Mouse (Mus musculus) lung, postnatal 10 days (tissue): ENCODE results near the gene Hmcn2.

Experiments used
- DNase-seq: peaks from one replicate; pipeline ENCODE4 v3.0.0; 2021

Hmcn2 gene

GRCm38 (mm10) chr2:31305684-31306083, 8.5 kb upstream of the Hmcn2 start:
- DNase-seq = peak; percentile 54

GRCm38 (mm10) chr2:31308257-31308656, 6.0 kb upstream of the Hmcn2 start:
- DNase-seq = no peak

GRCm38 (mm10) chr2:31309549-31309948, 4.7 kb upstream of the Hmcn2 start:
- DNase-seq = no peak

DNA sequence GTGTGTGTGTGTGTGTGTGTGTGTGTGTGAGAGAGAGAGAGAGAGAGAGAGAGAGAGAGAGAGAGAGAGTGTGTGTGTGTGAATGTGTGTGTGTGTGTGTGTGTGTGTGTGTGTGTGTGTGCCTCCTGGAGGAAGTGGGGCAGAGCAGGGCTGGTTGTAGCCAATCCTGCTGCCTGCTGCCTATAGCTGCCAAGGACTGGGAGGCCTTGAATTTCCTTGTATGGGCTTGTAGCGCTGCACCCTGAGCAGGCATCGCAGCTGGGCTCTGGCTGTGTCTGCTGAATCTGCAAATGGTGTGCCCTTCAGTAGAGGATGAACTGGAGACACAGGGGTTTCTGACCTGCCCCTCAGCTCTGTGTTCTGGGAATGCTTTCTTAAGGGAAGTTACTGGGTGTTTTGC, 3.9 kb downstream of the Hmcn2 start:
- no peak for DNase-seq

DNA sequence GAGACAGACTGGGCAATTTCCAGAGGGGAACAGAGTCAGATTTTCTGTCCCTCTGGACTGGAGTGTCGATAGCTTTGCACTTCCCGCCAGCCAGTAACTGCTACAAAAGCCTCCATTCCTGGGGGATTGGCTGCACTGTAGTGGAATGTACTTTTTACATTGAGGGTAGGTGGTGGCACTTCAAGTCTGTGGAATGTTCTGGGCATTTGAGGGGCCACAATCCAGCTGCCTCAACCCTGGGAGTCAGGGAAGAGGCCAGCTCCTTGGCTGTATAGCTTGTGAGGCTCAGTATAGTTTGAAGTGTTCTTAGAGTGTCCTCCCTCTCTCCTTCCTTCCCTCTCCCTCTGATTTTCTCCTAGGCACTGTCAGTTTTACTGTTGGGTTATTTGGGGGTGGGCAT, 5.0 kb downstream of the Hmcn2 start:
- DNase-seq = no peak

DNA sequence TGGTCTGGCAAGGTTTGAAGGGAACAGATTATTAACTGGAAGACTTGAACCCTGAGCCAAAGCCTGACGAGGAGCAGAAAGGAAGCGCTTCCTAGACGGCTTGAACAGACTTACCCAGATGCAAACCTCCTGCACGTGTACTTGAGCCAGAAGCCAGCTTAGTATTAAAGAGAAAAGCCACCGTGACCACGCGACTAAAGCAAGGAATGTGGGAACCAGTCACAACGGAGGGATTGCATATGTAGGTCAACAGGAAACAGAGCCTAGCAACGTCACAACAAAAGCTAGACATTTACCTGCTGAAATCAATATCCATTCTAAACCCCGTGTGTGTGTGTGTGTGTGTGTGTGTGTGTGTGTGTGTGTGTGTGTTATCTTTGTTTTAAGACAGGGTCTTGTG, 13.0 kb downstream of the Hmcn2 start:
- DNase-seq = no peak

DNA sequence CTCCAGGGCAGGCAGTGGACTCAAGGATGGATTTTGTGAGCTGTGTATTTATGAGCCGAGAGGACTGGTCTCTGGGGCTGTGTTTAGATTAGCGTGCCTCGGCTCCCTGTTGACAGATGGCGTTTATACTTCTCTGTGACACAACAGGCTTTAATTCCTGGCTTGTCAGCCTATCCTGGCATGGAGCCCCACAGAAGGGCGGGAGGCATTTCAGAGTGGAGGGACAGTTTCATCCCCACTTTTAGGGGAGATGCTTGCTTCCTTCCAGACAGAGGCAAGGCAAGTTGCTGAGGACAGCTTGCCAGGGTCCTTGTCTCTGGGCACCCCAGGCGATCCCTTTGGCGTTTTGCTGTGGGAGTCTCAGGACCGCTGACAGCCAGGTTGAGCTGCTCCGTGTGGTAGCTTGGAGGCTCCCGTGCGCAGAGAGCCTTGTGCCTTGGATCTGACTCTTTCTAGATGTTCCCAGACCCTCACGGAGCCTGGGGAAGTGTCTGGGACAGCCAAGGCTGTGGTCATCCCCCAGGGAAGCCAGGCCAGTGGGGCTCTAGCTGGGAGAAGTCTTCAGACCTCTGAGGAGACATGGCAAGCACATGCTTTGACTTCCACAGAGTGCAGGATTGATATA, 23.6 kb downstream of the Hmcn2 start:
- peak; percentile 85 for DNase-seq

DNA sequence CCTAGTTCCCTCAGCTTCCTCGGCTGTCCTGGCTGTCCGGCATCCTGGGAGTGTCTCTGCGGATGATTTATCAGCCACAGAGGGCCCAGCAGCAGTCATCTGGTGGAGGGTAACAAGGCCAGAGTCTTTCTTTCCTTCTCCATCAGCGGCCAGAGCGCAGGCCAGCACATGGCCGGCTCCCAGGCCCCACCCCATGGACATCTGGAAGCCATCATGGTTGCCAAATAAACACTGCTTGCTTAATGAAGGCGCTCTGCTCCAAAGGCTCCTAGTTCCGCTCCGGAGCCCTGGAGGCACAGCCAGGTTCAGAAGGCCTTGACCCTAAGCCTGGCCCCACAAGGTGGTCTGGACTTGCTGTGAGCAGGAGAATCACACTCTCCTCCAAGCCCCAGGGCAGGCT, 25.6 kb downstream of the Hmcn2 start:
- DNase-seq = peak; percentile 87

- DNase-seq = no peak
These were observed 27.7 kb downstream of the Hmcn2 start for GRCm38 (mm10) chr2:31341726-31342535.

- DNase-seq = peak; percentile 68
These were observed 31.9 kb downstream of the Hmcn2 start for GRCm38 (mm10) chr2:31346096-31346495.

DNA sequence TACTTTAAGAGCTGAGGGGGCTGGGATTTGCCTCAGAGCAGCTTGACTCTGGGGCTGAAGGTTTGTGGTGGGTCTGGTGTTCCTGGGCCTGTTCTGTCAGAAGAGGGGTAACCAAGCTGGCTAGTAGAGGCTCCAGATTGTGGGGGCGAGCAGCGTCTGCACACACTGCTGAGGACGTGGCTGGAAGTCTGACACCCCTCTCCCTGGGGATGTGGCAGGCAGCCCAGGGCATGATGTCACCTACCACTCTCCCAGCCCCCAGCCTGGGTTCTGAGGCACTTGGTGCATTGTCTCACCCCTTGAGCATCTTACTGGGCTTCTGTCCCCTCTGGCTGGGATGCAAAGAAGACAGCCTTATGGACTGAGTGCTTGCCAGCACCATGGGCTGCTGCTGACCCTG, 34.2 kb downstream of the Hmcn2 start:
- peak; percentile 63 for DNase-seq

- no peak for DNase-seq
These were observed 34.6 kb downstream of the Hmcn2 start for GRCm38 (mm10) chr2:31348850-31349249.

GRCm38 (mm10) chr2:31356771-31357170, 42.6 kb downstream of the Hmcn2 start:
- DNase-seq = no peak

DNA sequence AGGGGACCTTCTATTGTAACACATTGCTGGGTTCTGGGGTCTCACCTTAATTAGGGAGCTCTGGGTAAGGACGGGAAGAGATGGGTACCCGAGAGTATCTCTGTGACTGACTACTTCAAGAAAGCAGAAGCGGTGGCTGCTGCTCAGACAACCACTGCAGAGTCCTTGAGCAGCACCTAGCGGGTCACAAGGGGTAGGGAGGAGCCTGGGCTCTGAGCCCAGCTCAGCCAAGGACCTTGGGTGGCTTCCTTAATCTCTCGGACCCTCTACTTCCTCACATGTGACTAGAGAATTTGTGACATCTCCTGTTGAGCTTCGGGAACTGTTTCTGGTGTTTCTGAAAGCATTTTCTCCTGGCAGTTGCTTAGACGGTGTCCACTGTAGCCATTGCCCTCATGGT, 45.1 kb downstream of the Hmcn2 start:
- no peak for DNase-seq

GRCm38 (mm10) chr2:31367186-31367585, 53.0 kb downstream of the Hmcn2 start:
- DNase-seq = peak; percentile 57

DNA sequence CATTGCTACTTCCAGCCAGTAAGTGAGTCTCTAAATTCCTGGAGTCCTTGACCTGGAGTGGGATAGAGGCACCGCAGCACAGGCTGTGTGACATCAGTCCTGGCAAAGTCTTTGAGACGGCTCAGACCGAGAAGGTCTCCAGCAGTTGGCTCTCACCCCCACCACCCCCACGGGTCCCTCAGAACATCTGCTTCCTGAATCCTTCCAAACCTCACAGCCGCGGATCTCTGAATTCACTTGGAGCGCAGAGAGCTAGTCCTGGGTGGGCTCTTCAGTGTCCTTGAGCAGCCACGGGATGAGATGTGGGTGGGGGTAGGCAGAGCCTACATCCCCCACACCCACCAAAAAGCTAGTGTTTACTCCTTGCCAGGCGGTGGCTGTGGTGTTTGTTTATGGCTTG, 57.2 kb downstream of the Hmcn2 start:
- DNase-seq = peak; percentile 62

- DNase-seq = no peak
These were observed 58.0 kb downstream of the Hmcn2 start for GRCm38 (mm10) chr2:31372186-31372585.

DNA sequence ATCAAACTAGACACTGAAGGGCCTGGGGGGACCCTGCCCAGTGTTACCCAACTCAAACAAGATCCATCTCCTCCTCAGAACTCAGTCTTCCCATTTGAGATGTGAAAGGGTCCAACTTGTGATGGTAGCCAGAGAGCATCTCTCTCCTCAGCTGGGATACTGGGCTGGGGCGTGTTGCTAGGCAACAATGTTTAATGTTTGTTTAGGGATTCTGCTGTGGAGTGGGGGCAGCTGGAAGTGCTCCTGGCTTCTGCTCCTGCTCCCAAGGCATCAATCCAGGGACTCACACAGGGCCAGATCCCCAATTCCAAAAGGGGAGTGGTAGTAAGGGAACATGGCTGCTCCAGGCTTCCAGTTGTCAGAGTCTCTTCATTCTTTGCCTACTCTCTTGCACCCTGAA, 60.2 kb downstream of the Hmcn2 start:
- peak; percentile 62 for DNase-seq

- no peak for DNase-seq
These were observed 61.8 kb downstream of the Hmcn2 start for GRCm38 (mm10) chr2:31376057-31376456.

DNA sequence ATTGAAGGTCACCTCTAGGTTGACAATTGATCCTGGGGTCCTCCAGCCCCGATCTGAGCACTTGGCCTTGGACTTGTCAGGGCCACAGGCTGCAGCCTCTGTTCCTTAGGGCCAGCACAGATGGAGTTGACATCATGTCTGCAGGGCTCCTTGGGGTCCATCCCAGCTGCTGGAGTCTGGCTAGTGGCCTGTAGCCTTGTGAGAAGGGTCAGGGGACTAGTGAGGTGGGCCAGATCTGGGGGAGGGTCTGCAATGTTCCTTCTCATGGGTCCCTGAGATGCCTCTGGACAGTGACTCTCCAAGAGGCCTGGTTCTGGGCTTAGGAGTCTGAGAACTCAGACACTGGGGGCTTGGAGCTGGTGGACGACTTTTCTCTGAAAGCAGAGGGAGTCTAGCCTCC, 63.3 kb downstream of the Hmcn2 start:
- DNase-seq = no peak

- DNase-seq = peak; percentile 65
These were observed 67.2 kb downstream of the Hmcn2 start for GRCm38 (mm10) chr2:31381292-31381846.

DNA sequence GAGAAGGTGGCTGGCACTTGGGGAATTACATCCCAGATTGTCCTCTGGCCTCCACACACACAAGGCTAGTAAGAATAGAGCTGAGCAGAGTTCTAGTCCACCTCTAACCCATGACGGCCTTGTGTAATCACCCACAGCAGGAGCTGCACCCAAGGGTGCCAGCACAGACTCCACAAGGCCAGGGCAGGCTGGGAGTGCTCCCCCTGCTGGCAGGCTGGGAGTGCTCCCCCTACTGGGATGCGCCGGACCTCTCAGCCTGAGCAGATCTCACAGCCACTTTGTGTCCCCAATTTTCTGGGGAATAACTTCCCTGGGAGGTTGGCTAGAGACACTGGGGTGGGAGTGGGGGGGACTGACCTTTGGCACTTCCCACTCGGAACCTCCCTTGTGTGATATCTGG, 68.7 kb downstream of the Hmcn2 start:
- DNase-seq = peak; percentile 63

- DNase-seq = no peak
These were observed 102.8 kb downstream of the Hmcn2 start for GRCm38 (mm10) chr2:31416968-31417367.

- DNase-seq = no peak
These were observed 103.8 kb downstream of the Hmcn2 start for GRCm38 (mm10) chr2:31418021-31418420.
